In genomic region chr13:64153083-64153682, GRCm38 (mm10) we compare ENCODE assay signal across 7 mouse cellular contexts. TPM values are rescaled to one million over a fixed set of nuclear protein-coding genes. Genes with fewer than 3 reads are reported as not detected.
DNase-seq lines count a peak whose midpoint lies in the region; ATAC-seq and TF ChIP-seq lines count a peak whose summit lies in the region.

Gene Zfp367 (minus strand): TSS chr13:64153202.

- H3K4me3 ChIP-seq in embryonic facial prominence, embryonic 10.5 days: peak within 1 kb of the TSS; percentile 96
- peak within 1 kb of the TSS; percentile 94 for H3K4me3 ChIP-seq in intestine, postnatal 0 days (ENCODE audit: low read depth, low read length)
- peak within 1 kb of the TSS; percentile 85 for H3K4me3 ChIP-seq in midbrain, embryonic 12.5 days
- peak within 1 kb of the TSS; percentile 90 for H3K4me3 ChIP-seq in small intestine, adult 2 months (ENCODE audit: low read depth, low read length)

- DNase-seq in adrenal gland, postnatal 10 days: peak; percentile 97
- peak; percentile 99 for DNase-seq in embryonic facial prominence, embryonic 10.5 days (ENCODE audit: low spot score)
- peak; percentile 84 for DNase-seq in gonadal fat pad, adult 2 months (ENCODE audit: low read depth)
- DNase-seq in left cerebral cortex, postnatal 4 days: peak; percentile 97

- H3K4me2 ChIP-seq in intestine, postnatal 0 days (replicated peaks; ENCODE audit: low read depth): peak within 1 kb of the TSS; percentile 98
- H3K4me2 ChIP-seq in midbrain, embryonic 12.5 days (replicated peaks): peak within 1 kb of the TSS; percentile 92

- TF ChIP-seq CTCF in intestine, postnatal 0 days (IDR thresholded peaks at IDR 0.05; ENCODE audit: low read depth): no peak; the same call in 1 of the 2 replicates
- no peak for TF ChIP-seq CTCF in small intestine, adult 2 months (IDR thresholded peaks at IDR 0.05; ENCODE audit: extremely low read depth, insufficient read length, insufficient replicate concordance, low read depth, low read length)

- TF ChIP-seq POLR2A in small intestine, adult 2 months (IDR thresholded peaks at IDR 0.05; ENCODE audit: low read depth, low read length): no peak

- WGBS in embryonic facial prominence, embryonic 10.5 days: under 1% methylated on average over 56 of the region's 56 CpGs
- WGBS in intestine, postnatal 0 days: under 1% methylated on average over 48 of the region's 56 CpGs
- WGBS in midbrain, embryonic 12.5 days: under 1% methylated on average over 52 of the region's 56 CpGs
- under 1% methylated on average over 56 of the region's 56 CpGs for WGBS in small intestine, adult 2 months

- no peaks in the 10 kb centered on the region for H3K27me3 ChIP-seq in embryonic facial prominence, embryonic 10.5 days (replicated peaks; ENCODE audit: low read depth, poor library complexity, severe bottlenecking)
- H3K27me3 ChIP-seq in intestine, postnatal 0 days (replicated peaks; ENCODE audit: control insufficient read depth, insufficient read depth, low read length): no peaks in the 10 kb centered on the region
- peaks cover 6% of the 10 kb centered on the region for H3K27me3 ChIP-seq in midbrain, embryonic 12.5 days
- H3K27me3 ChIP-seq in small intestine, adult 2 months (ENCODE audit: control insufficient read depth, insufficient read depth, low read length): no peaks in the 10 kb centered on the region

- peak within 1 kb of the TSS; percentile 65 for H3K9ac ChIP-seq in intestine, postnatal 0 days (ENCODE audit: low read depth, low read length)
- H3K9ac ChIP-seq in midbrain, embryonic 12.5 days (replicated peaks): peak within 1 kb of the TSS; percentile 69

- ATAC-seq in intestine, postnatal 0 days: peak; percentile 97
- ATAC-seq in midbrain, embryonic 12.5 days (ENCODE audit: low FRiP score, low read depth): peak; percentile 98

- peak within 1 kb of the TSS; percentile 95 for H3K27ac ChIP-seq in embryonic facial prominence, embryonic 10.5 days (replicated peaks)
- peak within 1 kb of the TSS; percentile 91 for H3K27ac ChIP-seq in intestine, postnatal 0 days (ENCODE audit: low read depth, low read length)
- peak within 1 kb of the TSS; percentile 80 for H3K27ac ChIP-seq in midbrain, embryonic 12.5 days (replicated peaks)
- H3K27ac ChIP-seq in small intestine, adult 2 months (ENCODE audit: insufficient read depth, low read depth, low read length): peak within 1 kb of the TSS; percentile 9; the same call in 1 of the 2 replicates

- no peaks in the 10 kb centered on the region; the same call in 1 of the 2 replicates for H3K36me3 ChIP-seq in embryonic facial prominence, embryonic 10.5 days (replicated peaks)
- H3K36me3 ChIP-seq in intestine, postnatal 0 days (ENCODE audit: control insufficient read depth, insufficient read depth): no peaks in the 10 kb centered on the region
- H3K36me3 ChIP-seq in midbrain, embryonic 12.5 days: no peaks in the 10 kb centered on the region
- H3K36me3 ChIP-seq in small intestine, adult 2 months (ENCODE audit: control insufficient read depth, insufficient read depth, low read length): no peaks in the 10 kb centered on the region

- H3K4me1 ChIP-seq in embryonic facial prominence, embryonic 10.5 days: peaks cover 50% of the 10 kb centered on the region
- no peaks in the 10 kb centered on the region; the same call in 1 of the 2 replicates for H3K4me1 ChIP-seq in intestine, postnatal 0 days (replicated peaks; ENCODE audit: control insufficient read depth, insufficient read depth, low read length)
- peaks cover 21% of the 10 kb centered on the region for H3K4me1 ChIP-seq in midbrain, embryonic 12.5 days
- H3K4me1 ChIP-seq in small intestine, adult 2 months (ENCODE audit: control insufficient read depth, insufficient read depth, insufficient read length, low read length): no peaks in the 10 kb centered on the region

- intact Hi-C loops in left cerebral cortex, postnatal 4 days (cut with DNase I): no loop called here

- no peaks in the 10 kb centered on the region for H3K9me3 ChIP-seq in embryonic facial prominence, embryonic 10.5 days
- no peaks in the 10 kb centered on the region for H3K9me3 ChIP-seq in intestine, postnatal 0 days (ENCODE audit: control insufficient read depth)
- no peaks in the 10 kb centered on the region for H3K9me3 ChIP-seq in midbrain, embryonic 12.5 days

RNA-seq across cellular contexts. Expression of gene Zfp367, which starts in this region (rescaled TPM):
- 10 to 100 TPM; 19.0 to 19.6 TPM for total RNA-seq in adrenal gland, postnatal 10 days (2021)
- 13.5 and 14.0 TPM in 2 replicates for polyA plus RNA-seq in embryonic facial prominence, embryonic 10.5 days (2016; fragmentation: Nextera tagmentation; extraction: Ambion mirVana)
- polyA plus RNA-seq in gonadal fat pad, adult 2 months (2012; rRNA removed): 10.5 and 12.4 TPM in 2 replicates
- 8.9 and 9.5 TPM in 2 replicates for polyA plus RNA-seq in intestine, postnatal 0 days (2015; fragmentation: Nextera tagmentation; extraction: Ambion mirVana)
- total RNA-seq in left cerebral cortex, postnatal 4 days (2021): 1 to 10 TPM; 4.9 to 5.4 TPM
- polyA plus RNA-seq in midbrain, embryonic 12.5 days (2016; fragmentation: Nextera tagmentation; extraction: Ambion mirVana): 20.7 and 22.6 TPM in 2 replicates
- 1.8 and 3.0 TPM in 2 replicates for polyA plus RNA-seq in small intestine, adult 2 months (2012; rRNA removed)

Comparison
In these comparisons a context has a peak if more than half of its experiments do, and no peak if none do; other contexts are left out.
1. Peak in every context shown above with its lines: DNase-seq, ATAC-seq, H3K4me3 ChIP-seq and H3K27ac ChIP-seq.
2. H3K27ac ChIP-seq: peak in every context shown above with its lines; median percentile 95 in embryonic facial prominence, embryonic 10.5 days; 91 in intestine, postnatal 0 days; 80 in midbrain, embryonic 12.5 days; 9 in small intestine, adult 2 months.